Mouse (Mus musculus): Measurements from ENCODE around the gene Slc4a8. TPM values are rescaled to one million over a fixed set of nuclear protein-coding genes. Genes with fewer than 3 reads are reported as not detected.

The Slc4a8 gene
- 7.1 and 9.2 TPM in 2 replicates for polyA plus RNA-seq (2014; fragmentation: Nextera tagmentation; extraction: Ambion mirVana)

- Histone ChIP-seq H3K27me3 (ENCODE audit: control insufficient read depth, insufficient read depth, low read length) (peaks cover 5% of the 10 kb centered on the region; the same call in 1 of the 2 replicates), H3K9ac (ENCODE audit: low read length) (peak within 1 kb of the TSS; percentile 66), H3K9me3 (ENCODE audit: control insufficient read depth, low read length) (no peaks in the 10 kb centered on the region), H3K36me3 (ENCODE audit: control insufficient read depth, insufficient read depth, low read length) (no peaks in the 10 kb centered on the region), H3K4me1 (ENCODE audit: control insufficient read depth, insufficient read depth, low read length) (peaks cover 15% of the 10 kb centered on the region), H3K27ac (ENCODE audit: low read depth, low read length) (peak within 1 kb of the TSS; percentile 70), H3K4me3 (ENCODE audit: low read depth, low read length) (peak within 1 kb of the TSS; percentile 56), H3K4me2 (peak within 1 kb of the TSS; percentile 80)
- WGBS, result under 1% methylated on average over 58 of the region's 64 CpGs
- DNase-seq (ENCODE audit: low spot score, missing footprints) (peak; percentile 99), ATAC-seq (ENCODE audit: low FRiP score) (peak; percentile 97)
Measured at GRCm38 (mm10) chr15:100761419-100762185, at the start of gene Slc4a8. Slc4a8 (plus strand) TSS chr15:100761747.

- Histone ChIP-seq H3K9ac (ENCODE audit: low read length) (no peak overlapping the region), H3K9me3 (ENCODE audit: control insufficient read depth, low read length) (no peaks in the 10 kb centered on the region; the same call in 1 of the 2 replicates), H3K36me3 (ENCODE audit: control insufficient read depth, insufficient read depth, low read length) (no peaks in the 10 kb centered on the region), H3K27ac (ENCODE audit: low read depth, low read length) (no peak overlapping the region), H3K4me1 (ENCODE audit: control insufficient read depth, insufficient read depth, low read length) (no peaks in the 10 kb centered on the region), H3K4me3 (ENCODE audit: low read depth, low read length) (no peak overlapping the region), H3K27me3 (ENCODE audit: control insufficient read depth, insufficient read depth, low read length) (no peaks in the 10 kb centered on the region), H3K4me2 (no peak overlapping the region)
- 93% methylated on average over 8 of the region's 8 CpGs for WGBS
- DNase-seq (ENCODE audit: low spot score, missing footprints) (no peak), ATAC-seq (ENCODE audit: low FRiP score) (no peak)
Measured at GRCm38 (mm10) chr15:100714470-100714869, 47.1 kb upstream of the Slc4a8 start.

GRCm38 (mm10) chr15:100715399-100715993 is 46.1 kb upstream of the Slc4a8 start:
- WGBS, result 43% methylated on average over 9 of the region's 9 CpGs

GRCm38 (mm10) chr15:100717933-100718332 is 43.6 kb upstream of the Slc4a8 start:
- Histone ChIP-seq H3K36me3 (ENCODE audit: control insufficient read depth, insufficient read depth, low read length) (no peaks in the 10 kb centered on the region), H3K9me3 (ENCODE audit: control insufficient read depth, low read length) (no peaks in the 10 kb centered on the region), H3K4me2 (no peak overlapping the region), H3K27me3 (ENCODE audit: control insufficient read depth, insufficient read depth, low read length) (no peaks in the 10 kb centered on the region), H3K27ac (ENCODE audit: low read depth, low read length) (no peak overlapping the region), H3K9ac (ENCODE audit: low read length) (no peak overlapping the region), H3K4me3 (ENCODE audit: low read depth, low read length) (no peak overlapping the region), H3K4me1 (ENCODE audit: control insufficient read depth, insufficient read depth, low read length) (no peaks in the 10 kb centered on the region)
- WGBS, result 87% methylated on average over 6 of the region's 6 CpGs
- ATAC-seq (ENCODE audit: low FRiP score), result no peak
- no peak for DNase-seq (ENCODE audit: low spot score, missing footprints)

More at GRCm38 (mm10) chr15:100715399-100715993, 46.1 kb upstream of the Slc4a8 start:
- no peak for ATAC-seq (ENCODE audit: low FRiP score)
- no peaks in the 10 kb centered on the region for H3K4me1 ChIP-seq (ENCODE audit: control insufficient read depth, insufficient read depth, low read length)
- H3K9me3 ChIP-seq (ENCODE audit: control insufficient read depth, low read length), result no peaks in the 10 kb centered on the region; the same call in 1 of the 2 replicates
- no peak overlapping the region for H3K27ac ChIP-seq (ENCODE audit: low read depth, low read length)
- no peak overlapping the region for H3K9ac ChIP-seq (ENCODE audit: low read length)
- no peaks in the 10 kb centered on the region for H3K36me3 ChIP-seq (ENCODE audit: control insufficient read depth, insufficient read depth, low read length)
- H3K4me3 ChIP-seq (ENCODE audit: low read depth, low read length), result no peak overlapping the region
- no peak overlapping the region for H3K4me2 ChIP-seq
- DNase-seq (ENCODE audit: low spot score, missing footprints), result no peak
- no peaks in the 10 kb centered on the region for H3K27me3 ChIP-seq (ENCODE audit: control insufficient read depth, insufficient read depth, low read length)

GRCm38 (mm10) chr15:100718572-100718971 is 43.0 kb upstream of the Slc4a8 start:
- DNase-seq (ENCODE audit: low spot score, missing footprints) (no peak), ATAC-seq (ENCODE audit: low FRiP score) (no peak)
- Histone ChIP-seq H3K9ac (ENCODE audit: low read length) (no peak overlapping the region), H3K4me2 (no peak overlapping the region), H3K27ac (ENCODE audit: low read depth, low read length) (no peak overlapping the region), H3K36me3 (ENCODE audit: control insufficient read depth, insufficient read depth, low read length) (no peaks in the 10 kb centered on the region), H3K4me3 (ENCODE audit: low read depth, low read length) (no peak overlapping the region), H3K4me1 (ENCODE audit: control insufficient read depth, insufficient read depth, low read length) (no peaks in the 10 kb centered on the region), H3K9me3 (ENCODE audit: control insufficient read depth, low read length) (no peaks in the 10 kb centered on the region), H3K27me3 (ENCODE audit: control insufficient read depth, insufficient read depth, low read length) (no peaks in the 10 kb centered on the region)
- 81% methylated on average over 11 of the region's 11 CpGs for WGBS

GRCm38 (mm10) chr15:100719217-100719616 is 42.3 kb upstream of the Slc4a8 start:
- Histone ChIP-seq H3K36me3 (ENCODE audit: control insufficient read depth, insufficient read depth, low read length) (no peaks in the 10 kb centered on the region), H3K4me3 (ENCODE audit: low read depth, low read length) (no peak overlapping the region), H3K9me3 (ENCODE audit: control insufficient read depth, low read length) (no peaks in the 10 kb centered on the region), H3K27me3 (ENCODE audit: control insufficient read depth, insufficient read depth, low read length) (no peaks in the 10 kb centered on the region), H3K9ac (ENCODE audit: low read length) (no peak overlapping the region), H3K27ac (ENCODE audit: low read depth, low read length) (no peak overlapping the region), H3K4me2 (no peak overlapping the region), H3K4me1 (ENCODE audit: control insufficient read depth, insufficient read depth, low read length) (no peaks in the 10 kb centered on the region)
- DNase-seq (ENCODE audit: low spot score, missing footprints) (no peak), ATAC-seq (ENCODE audit: low FRiP score) (no peak)
- WGBS, result 92% methylated on average over 5 of the region's 5 CpGs

GRCm38 (mm10) chr15:100720066-100720465 is 41.5 kb upstream of the Slc4a8 start:
- H3K36me3 ChIP-seq (ENCODE audit: control insufficient read depth, insufficient read depth, low read length), result no peaks in the 10 kb centered on the region
- ATAC-seq (ENCODE audit: low FRiP score) (no peak), DNase-seq (ENCODE audit: low spot score, missing footprints) (no peak)
- H3K9ac ChIP-seq (ENCODE audit: low read length), result no peak overlapping the region
- no peaks in the 10 kb centered on the region for H3K27me3 ChIP-seq (ENCODE audit: control insufficient read depth, insufficient read depth, low read length)
- H3K4me1 ChIP-seq (ENCODE audit: control insufficient read depth, insufficient read depth, low read length), result no peaks in the 10 kb centered on the region
- H3K9me3 ChIP-seq (ENCODE audit: control insufficient read depth, low read length), result no peaks in the 10 kb centered on the region
- H3K4me2 ChIP-seq, result no peak overlapping the region
- H3K27ac ChIP-seq (ENCODE audit: low read depth, low read length), result no peak overlapping the region
- WGBS, result 84% methylated on average over 10 of the region's 10 CpGs
- H3K4me3 ChIP-seq (ENCODE audit: low read depth, low read length), result no peak overlapping the region

GRCm38 (mm10) chr15:100721445-100721844 is 40.1 kb upstream of the Slc4a8 start:
- Histone ChIP-seq H3K9ac (ENCODE audit: low read length) (no peak overlapping the region), H3K27me3 (ENCODE audit: control insufficient read depth, insufficient read depth, low read length) (no peaks in the 10 kb centered on the region), H3K4me1 (ENCODE audit: control insufficient read depth, insufficient read depth, low read length) (no peaks in the 10 kb centered on the region), H3K27ac (ENCODE audit: low read depth, low read length) (no peak overlapping the region), H3K4me3 (ENCODE audit: low read depth, low read length) (no peak overlapping the region), H3K9me3 (ENCODE audit: control insufficient read depth, low read length) (no peaks in the 10 kb centered on the region), H3K4me2 (no peak overlapping the region), H3K36me3 (ENCODE audit: control insufficient read depth, insufficient read depth, low read length) (no peaks in the 10 kb centered on the region)
- DNase-seq (ENCODE audit: low spot score, missing footprints) (no peak), ATAC-seq (ENCODE audit: low FRiP score) (no peak)
- 91% methylated on average over 5 of the region's 5 CpGs for WGBS

GRCm38 (mm10) chr15:100722026-100722425 is 39.5 kb upstream of the Slc4a8 start:
- H3K9ac ChIP-seq (ENCODE audit: low read length), result no peak overlapping the region
- no peak for ATAC-seq (ENCODE audit: low FRiP score)
- WGBS, result 76% methylated on average over 4 of the region's 4 CpGs

More at GRCm38 (mm10) chr15:100722026-100722425, 39.5 kb upstream of the Slc4a8 start:
- H3K4me1 ChIP-seq (ENCODE audit: control insufficient read depth, insufficient read depth, low read length), result no peaks in the 10 kb centered on the region
- no peak overlapping the region for H3K4me2 ChIP-seq
- H3K27ac ChIP-seq (ENCODE audit: low read depth, low read length), result no peak overlapping the region
- DNase-seq (ENCODE audit: low spot score, missing footprints), result no peak
- H3K4me3 ChIP-seq (ENCODE audit: low read depth, low read length), result no peak overlapping the region
- no peaks in the 10 kb centered on the region for H3K9me3 ChIP-seq (ENCODE audit: control insufficient read depth, low read length)
- H3K36me3 ChIP-seq (ENCODE audit: control insufficient read depth, insufficient read depth, low read length), result no peaks in the 10 kb centered on the region
- no peaks in the 10 kb centered on the region for H3K27me3 ChIP-seq (ENCODE audit: control insufficient read depth, insufficient read depth, low read length)

All from midbrain, embryonic 11.5 days (tissue).